Mouse (Mus musculus) testis, adult 2 months (tissue): ENCODE data around the gene Clec18a.

ENCODE experiments used
- CTCF ChIP-seq: fragments of 200-500 bp; IDR thresholded peaks from 2 replicates; pipeline ENCODE4 v1.5.1; 2012; ENCODE audit warnings: low read depth, mild to moderate bottlenecking, inconsistent platforms, low read length, moderate library complexity; ENCODE audit not compliant: control insufficient read depth, insufficient read depth, insufficient replicate concordance
- POLR2A ChIP-seq: fragments of 200-500 bp; IDR thresholded peaks from 2 replicates; pipeline ENCODE4 v1.6.1; 2012; ENCODE audit warnings: low read depth, mild to moderate bottlenecking, inconsistent platforms, low read length, moderate library complexity; ENCODE audit not compliant: control insufficient read depth

DNA sequence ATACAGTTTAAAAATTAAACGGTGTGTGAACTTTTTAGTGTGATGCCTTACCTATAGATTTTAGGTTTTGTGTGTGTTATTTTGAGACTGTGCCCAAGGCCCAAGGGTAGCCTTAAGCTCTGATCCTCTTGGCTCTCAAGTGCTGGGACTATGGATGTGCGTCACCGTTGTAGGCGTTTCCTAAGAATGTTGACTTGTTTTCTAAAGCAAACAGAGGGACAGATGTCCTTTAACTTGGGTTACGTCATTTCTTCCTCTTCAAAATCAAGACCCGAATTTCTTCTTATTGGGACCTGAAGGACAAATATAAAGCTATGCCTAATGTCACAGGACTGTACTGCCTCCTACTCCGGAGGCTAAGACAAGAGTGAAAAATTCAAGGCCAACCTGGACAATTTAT lies 59.3 kb downstream of the Clec18a start, which contains the start of gene Aars:
- TF ChIP-seq CTCF: no peak
- no peak for TF ChIP-seq POLR2A
